Mouse (Mus musculus) lung, postnatal 25 days (tissue): ENCODE measurements at regions not wholly inside any gene's neighbourhood (a gene's known extent, or its start where the extent isn't known, plus 50 kb on each side); places are given as distances from the start of the nearest gene placed in this dataset.
A peak's percentile ranks its signal among the peaks of the same experiment; 100 is the strongest.
"Not testable (repeated sequence)": the region's sequence is repeated elsewhere in the genome, so short reads cannot be mapped to it uniquely, and the experiment has no call there.

ENCODE experiments used
- DNase-seq: peaks from one replicate; pipeline ENCODE4 v3.0.0; 2022; ENCODE audit warnings: low spot score

GRCm38 (mm10) chr2:10658317-10658716, 288.0 kb downstream of the Sfmbt2 start:
- DNase-seq: no peak

- not testable (repeated sequence) for DNase-seq
These were observed 297.6 kb downstream of the Sfmbt2 start for GRCm38 (mm10) chr2:10667915-10668314.

GRCm38 (mm10) chr2:10670423-10671298, 300.4 kb downstream of the Sfmbt2 start:
- DNase-seq: no peak

- no peak for DNase-seq
These were observed 301.0 kb downstream of the Sfmbt2 start for GRCm38 (mm10) chr2:10671299-10671632.

GRCm38 (mm10) chr2:10672196-10672595, 301.9 kb downstream of the Sfmbt2 start:
- DNase-seq: no peak

GRCm38 (mm10) chr2:10674738-10675349, 304.5 kb downstream of the Sfmbt2 start:
- DNase-seq: peak; percentile 7

GRCm38 (mm10) chr2:10701459-10701858, 331.1 kb downstream of the Sfmbt2 start:
- DNase-seq: no peak

GRCm38 (mm10) chr2:10718366-10718765, 348.1 kb downstream of the Sfmbt2 start:
- no peak for DNase-seq

- DNase-seq: not testable (repeated sequence)
These were observed 364.0 kb downstream of the Sfmbt2 start for GRCm38 (mm10) chr2:10734337-10734736.

GRCm38 (mm10) chr2:10736696-10737457, 366.6 kb downstream of the Sfmbt2 start:
- DNase-seq: no peak

- DNase-seq: peak; percentile 10
These were observed 367.1 kb downstream of the Sfmbt2 start for GRCm38 (mm10) chr2:10737458-10737775.

- DNase-seq: no peak
These were observed 374.8 kb downstream of the Sfmbt2 start for GRCm38 (mm10) chr2:10745127-10745526.

- peak; percentile 12 for DNase-seq
These were observed 385.1 kb downstream of the Sfmbt2 start for GRCm38 (mm10) chr2:10755375-10755774.

- no peak for DNase-seq
These were observed 387.0 kb downstream of the Sfmbt2 start for GRCm38 (mm10) chr2:10757202-10757840.

GRCm38 (mm10) chr2:10757886-10758285, 387.6 kb downstream of the Sfmbt2 start:
- DNase-seq: no peak

GRCm38 (mm10) chr2:10762236-10762635, 391.9 kb downstream of the Sfmbt2 start:
- DNase-seq: no peak

GRCm38 (mm10) chr2:10783071-10783470, 388.8 kb upstream of the Prkcq start:
- DNase-seq: no peak

GRCm38 (mm10) chr2:10783594-10783993, 388.3 kb upstream of the Prkcq start:
- DNase-seq: no peak

- DNase-seq: no peak
These were observed 387.6 kb upstream of the Prkcq start for GRCm38 (mm10) chr2:10784266-10784665.

- DNase-seq: peak; percentile 23
These were observed 386.8 kb upstream of the Prkcq start for GRCm38 (mm10) chr2:10785156-10785555.

- peak; percentile 56 for DNase-seq
These were observed 383.4 kb upstream of the Prkcq start for GRCm38 (mm10) chr2:10788509-10788908.

GRCm38 (mm10) chr2:10791233-10791632, 380.7 kb upstream of the Prkcq start:
- DNase-seq: no peak
